Mouse (Mus musculus): ENCODE measurements around the gene Ciz1. TPM values are rescaled to one million over a fixed set of nuclear protein-coding genes. Genes with fewer than 3 reads are reported as not detected.
A peak's percentile ranks its signal among the peaks of the same experiment; 100 is the strongest.

The Ciz1 gene
- polyA plus RNA-seq, 1 experiment from 2014 or later, result 65.8 TPM

DNA sequence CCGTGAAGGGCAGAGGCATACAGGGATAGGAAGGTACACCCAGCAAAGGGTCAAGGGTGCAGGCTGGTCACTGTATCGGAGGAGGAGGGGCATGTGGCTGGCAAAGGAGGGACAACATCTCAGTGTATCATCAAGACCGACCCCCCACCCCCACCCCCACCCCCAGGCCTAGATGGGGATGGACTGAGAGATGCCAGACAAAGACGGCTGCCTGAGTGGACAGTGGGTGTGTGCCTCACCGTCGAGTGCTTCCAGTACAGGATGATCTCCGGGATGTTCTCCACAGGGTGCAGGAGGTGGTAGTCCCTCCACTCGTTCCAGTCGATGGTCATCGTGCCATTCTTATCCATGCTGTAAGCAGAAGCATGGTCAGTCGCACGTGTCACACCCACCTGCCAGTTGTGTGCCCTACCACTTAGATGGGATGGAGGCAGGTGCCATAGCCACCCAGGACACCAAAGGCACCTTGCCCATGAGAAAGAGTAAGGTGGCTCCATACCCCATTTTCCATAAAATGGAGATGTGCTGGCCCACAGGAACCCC, 68.0 kb downstream of the Ciz1 start:
- Histone ChIP-seq H3K4me3 (no peak overlapping the region), H3K4me1 (peaks cover 65% of the 10 kb centered on the region), H3K36me3 (replicated peaks) (peaks cover 62% of the 10 kb centered on the region), H3K27ac (replicated peaks) (no peak overlapping the region), H3K27me3 (replicated peaks; ENCODE audit: low read depth, poor library complexity, severe bottlenecking) (no peaks in the 10 kb centered on the region), H3K9me3 (no peaks in the 10 kb centered on the region)
- no peak for DNase-seq (ENCODE audit: low spot score)
- 90% methylated on average over 12 of the region's 12 CpGs for WGBS

DNA sequence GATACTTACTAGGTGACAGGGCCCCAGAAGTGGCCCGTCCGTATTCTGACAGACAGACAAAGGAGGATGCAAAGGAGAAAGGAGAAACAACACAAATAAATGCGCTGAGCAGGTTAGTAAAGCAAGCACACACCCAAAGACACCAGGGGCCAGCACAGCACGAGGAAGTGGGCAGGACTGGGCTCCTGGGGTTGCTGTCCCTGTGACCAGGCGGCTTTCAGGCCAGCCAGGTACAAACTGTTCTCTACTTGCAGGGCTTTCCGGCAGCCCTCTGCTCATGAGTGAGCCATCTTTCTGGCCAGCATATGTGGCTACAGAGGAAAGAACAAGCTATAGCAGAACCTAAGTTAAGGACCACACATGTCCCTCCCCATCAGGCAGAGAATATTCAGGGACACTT, 68.5 kb downstream of the Ciz1 start:
- H3K36me3 ChIP-seq (replicated peaks), result peaks cover 57% of the 10 kb centered on the region
- H3K27ac ChIP-seq (replicated peaks), result no peak overlapping the region
- peaks cover 70% of the 10 kb centered on the region for H3K4me1 ChIP-seq
- H3K27me3 ChIP-seq (replicated peaks; ENCODE audit: low read depth, poor library complexity, severe bottlenecking), result no peaks in the 10 kb centered on the region
- no peak for DNase-seq (ENCODE audit: low spot score)
- no peaks in the 10 kb centered on the region for H3K9me3 ChIP-seq
- 79% methylated on average over 6 of the region's 6 CpGs for WGBS
- no peak overlapping the region for H3K4me3 ChIP-seq

DNA sequence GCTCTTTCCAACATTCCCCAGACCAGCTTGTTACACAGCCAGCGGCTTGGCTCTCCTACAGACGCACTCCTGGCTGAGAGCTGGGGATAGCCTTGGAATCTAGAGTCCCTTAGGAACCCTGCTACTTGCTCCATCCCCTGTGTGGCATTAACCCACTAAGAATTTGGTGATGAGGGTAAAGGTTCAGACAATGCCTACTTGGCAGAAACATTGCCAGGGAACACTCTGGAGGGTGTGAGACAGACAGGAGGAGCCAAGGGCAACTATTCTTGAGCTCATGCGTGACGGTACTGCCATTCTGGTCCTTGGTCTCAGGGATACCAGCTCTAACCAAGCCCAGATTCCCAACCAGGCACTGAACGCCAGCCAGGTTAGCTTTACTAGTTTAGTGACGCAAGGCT, 69.7 kb downstream of the Ciz1 start:
- Histone ChIP-seq H3K27ac (replicated peaks) (no peak overlapping the region), H3K36me3 (replicated peaks) (peaks cover 54% of the 10 kb centered on the region), H3K4me1 (peaks cover 67% of the 10 kb centered on the region), H3K4me3 (no peak overlapping the region), H3K9me3 (no peaks in the 10 kb centered on the region), H3K27me3 (replicated peaks; ENCODE audit: low read depth, poor library complexity, severe bottlenecking) (no peaks in the 10 kb centered on the region)
- DNase-seq (ENCODE audit: low spot score), result no peak
- WGBS, result 95% methylated on average over 6 of the region's 6 CpGs

DNA sequence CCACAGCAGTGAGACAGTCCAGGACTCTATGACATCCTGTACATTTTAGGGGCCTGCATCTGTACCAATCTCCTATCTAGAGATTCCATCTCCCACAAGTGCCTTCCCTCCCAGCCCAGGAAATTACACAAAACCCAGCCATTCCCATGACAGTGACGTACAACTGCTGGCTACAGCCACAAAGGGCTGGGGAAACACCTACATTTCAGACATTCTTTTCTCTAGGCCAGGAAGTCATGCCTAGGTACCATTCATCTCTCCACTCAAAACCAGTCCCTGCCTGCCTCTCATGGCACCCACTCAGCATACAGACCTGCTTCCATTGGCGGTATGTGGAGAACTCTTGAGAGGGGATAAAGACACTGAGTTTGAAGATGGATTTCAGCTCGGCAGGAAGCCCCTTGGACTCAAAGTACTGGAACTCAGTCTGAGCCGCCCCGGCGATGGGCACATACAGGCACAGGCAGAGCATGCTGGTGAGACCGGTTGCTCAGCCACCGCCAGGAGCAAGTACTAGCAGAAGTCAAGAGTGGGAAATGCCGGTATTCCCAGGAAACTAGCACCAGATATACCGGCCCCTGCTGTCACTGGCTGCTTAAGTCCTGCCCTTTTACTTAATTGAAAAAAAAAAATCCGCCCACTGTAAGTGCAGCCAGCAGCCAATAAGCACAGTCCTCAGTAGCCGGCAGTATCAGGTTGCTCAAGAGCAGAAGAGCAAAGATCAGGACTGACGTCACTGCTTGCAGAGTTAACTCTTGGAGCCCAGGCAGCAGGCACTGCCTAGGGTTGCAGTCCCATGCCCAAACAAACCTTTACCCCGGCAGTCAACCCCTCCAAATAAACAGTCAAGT, 71.6 kb downstream of the Ciz1 start:
- H3K4me1 ChIP-seq, result peaks cover 68% of the 10 kb centered on the region
- 2% methylated on average over 14 of the region's 14 CpGs for WGBS
- peak; percentile 79 for DNase-seq (ENCODE audit: low spot score)

DNA sequence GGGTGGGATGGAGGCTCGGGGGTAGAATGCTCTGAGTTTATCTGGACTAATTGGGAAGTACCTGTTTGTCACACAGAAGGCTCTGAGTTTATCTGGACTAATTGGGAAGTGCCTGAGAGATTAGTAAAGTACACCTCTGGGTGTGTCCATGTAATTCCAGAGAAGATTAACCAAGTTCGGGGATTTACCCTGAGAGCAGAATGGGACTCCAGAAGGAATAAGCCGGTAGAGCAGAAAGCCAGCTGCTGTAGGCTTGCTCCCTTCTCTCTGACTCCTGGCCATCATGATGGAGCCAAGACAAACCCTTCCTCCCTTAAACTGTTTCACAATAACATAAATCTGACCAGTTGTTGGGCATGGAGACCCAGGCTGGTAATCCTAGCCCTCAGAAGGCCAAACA, 72.7 kb downstream of the Ciz1 start:
- Histone ChIP-seq H3K4me3 (peak overlapping the region; percentile 60; the same call in 1 of the 2 replicates), H3K27me3 (replicated peaks; ENCODE audit: low read depth, poor library complexity, severe bottlenecking) (no peaks in the 10 kb centered on the region), H3K36me3 (replicated peaks) (peaks cover 30% of the 10 kb centered on the region), H3K4me1 (peaks cover 68% of the 10 kb centered on the region), H3K27ac (replicated peaks) (peak overlapping the region; percentile 74), H3K9me3 (no peaks in the 10 kb centered on the region)
- WGBS, result 50% methylated on average over 3 of the region's 3 CpGs
- DNase-seq (ENCODE audit: low spot score), result no peak

More for the DNA sequence above, 71.6 kb downstream of the Ciz1 start:
- Histone ChIP-seq H3K36me3 (replicated peaks) (peaks cover 41% of the 10 kb centered on the region), H3K27ac (replicated peaks) (peak overlapping the region; percentile 76), H3K27me3 (replicated peaks; ENCODE audit: low read depth, poor library complexity, severe bottlenecking) (no peaks in the 10 kb centered on the region), H3K4me3 (peak overlapping the region; percentile 60), H3K9me3 (no peaks in the 10 kb centered on the region)

DNA sequence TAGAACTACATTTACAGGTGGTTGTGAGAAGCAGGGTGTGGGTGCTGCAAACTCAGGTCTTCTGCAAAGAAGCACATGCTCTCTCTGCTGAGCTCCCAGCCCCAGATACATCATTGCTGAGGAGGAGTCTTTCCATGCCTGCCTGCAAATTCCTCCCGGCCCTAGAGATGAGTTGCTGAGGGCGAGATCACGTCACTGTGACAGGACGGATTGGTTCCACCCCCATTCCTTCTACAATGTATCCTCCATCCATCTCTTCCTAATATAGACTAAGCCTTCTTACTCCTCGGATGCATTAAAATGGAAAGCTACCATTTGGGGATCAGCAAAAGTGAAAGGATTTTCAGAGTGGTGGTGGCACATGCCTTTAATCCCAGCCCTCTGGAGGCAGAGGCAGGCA, 73.4 kb downstream of the Ciz1 start:
- Histone ChIP-seq H3K9me3 (no peaks in the 10 kb centered on the region), H3K27me3 (replicated peaks; ENCODE audit: low read depth, poor library complexity, severe bottlenecking) (no peaks in the 10 kb centered on the region), H3K4me1 (peaks cover 73% of the 10 kb centered on the region), H3K4me3 (no peak overlapping the region), H3K36me3 (replicated peaks) (peaks cover 23% of the 10 kb centered on the region), H3K27ac (replicated peaks) (no peak overlapping the region; the same call in 1 of the 2 replicates)
- DNase-seq (ENCODE audit: low spot score), result no peak
- WGBS, result 80% methylated on average over 5 of the region's 5 CpGs

DNA sequence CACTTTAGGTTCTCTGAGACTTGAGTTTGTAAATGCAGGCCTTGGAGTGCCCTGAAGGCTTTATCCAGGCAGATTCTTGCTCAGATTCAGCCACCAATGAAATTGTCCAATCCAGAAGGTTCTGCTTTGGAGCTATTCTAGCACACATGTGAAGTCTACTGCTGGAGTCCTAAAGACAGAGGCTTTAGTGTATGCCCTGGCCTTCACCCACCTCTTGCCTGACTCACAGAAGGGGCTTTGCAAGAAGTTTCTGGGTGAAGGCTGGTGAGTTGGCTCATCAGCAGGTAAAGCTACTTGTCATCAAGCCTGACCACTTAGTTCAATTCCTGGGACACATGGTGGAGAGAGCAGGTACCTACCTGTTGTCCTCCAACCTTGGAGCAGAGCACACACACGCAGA, 74.0 kb downstream of the Ciz1 start:
- H3K36me3 ChIP-seq (replicated peaks), result peaks cover 17% of the 10 kb centered on the region
- WGBS, result 95% methylated on average over 1 of the region's 1 CpGs
- no peak for DNase-seq (ENCODE audit: low spot score)
- H3K4me1 ChIP-seq, result peaks cover 78% of the 10 kb centered on the region
- no peaks in the 10 kb centered on the region for H3K27me3 ChIP-seq (replicated peaks; ENCODE audit: low read depth, poor library complexity, severe bottlenecking)
- H3K27ac ChIP-seq (replicated peaks), result no peak overlapping the region
- H3K4me3 ChIP-seq, result no peak overlapping the region
- no peaks in the 10 kb centered on the region for H3K9me3 ChIP-seq

DNA sequence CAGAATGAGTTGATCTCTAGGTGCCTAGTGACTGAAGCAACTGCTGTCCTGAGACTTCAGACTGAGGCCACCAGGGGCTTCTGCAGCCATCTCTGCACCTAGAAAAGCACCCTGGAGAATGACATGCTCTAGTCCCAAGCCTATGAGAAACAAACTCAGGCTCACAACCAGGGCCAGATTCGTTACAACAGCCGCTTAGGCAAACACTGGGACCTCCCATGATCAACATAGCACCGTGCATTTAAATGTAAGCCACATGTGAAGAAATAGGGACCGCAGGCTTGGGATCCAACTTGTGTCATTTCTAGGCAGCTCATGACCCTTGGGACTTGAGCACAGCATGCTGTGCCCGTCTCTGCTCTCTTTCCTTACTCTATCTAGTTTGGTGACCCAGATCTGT, 75.6 kb downstream of the Ciz1 start:
- DNase-seq (ENCODE audit: low spot score), result no peak
- no peaks in the 10 kb centered on the region for H3K27me3 ChIP-seq (replicated peaks; ENCODE audit: low read depth, poor library complexity, severe bottlenecking)
- H3K27ac ChIP-seq (replicated peaks), result no peak overlapping the region
- WGBS, result 79% methylated on average over 5 of the region's 5 CpGs
- peaks cover 78% of the 10 kb centered on the region for H3K4me1 ChIP-seq
- no peaks in the 10 kb centered on the region for H3K9me3 ChIP-seq
- H3K36me3 ChIP-seq (replicated peaks), result peaks cover 15% of the 10 kb centered on the region
- H3K4me3 ChIP-seq, result no peak overlapping the region; the same call in 1 of the 2 replicates

DNA sequence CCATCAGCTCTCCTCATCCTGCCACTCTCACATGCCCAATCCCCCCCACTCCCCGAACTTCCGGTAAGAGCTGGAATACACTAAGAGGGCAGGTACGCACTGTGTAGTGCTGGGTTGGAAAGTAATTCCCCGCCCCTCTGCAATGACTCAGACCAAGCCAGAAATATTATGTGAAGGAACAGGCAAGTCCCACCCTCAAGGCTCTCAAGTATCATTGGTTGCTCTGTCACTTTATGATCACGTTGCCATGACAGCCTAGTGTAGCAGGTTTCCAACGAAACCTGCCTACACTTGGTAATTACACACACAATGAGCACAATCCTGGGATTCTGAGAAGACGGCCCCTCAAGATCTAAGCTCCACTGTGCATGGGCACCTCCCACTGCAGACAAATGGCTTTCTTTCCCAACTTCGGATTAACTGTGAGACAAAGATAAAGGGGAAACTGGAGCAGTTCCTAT, 76.2 kb downstream of the Ciz1 start:
- Histone ChIP-seq H3K27ac (replicated peaks) (peak overlapping the region; percentile 21; the same call in 1 of the 2 replicates), H3K27me3 (replicated peaks; ENCODE audit: low read depth, poor library complexity, severe bottlenecking) (no peaks in the 10 kb centered on the region), H3K36me3 (replicated peaks) (peaks cover 15% of the 10 kb centered on the region), H3K9me3 (no peaks in the 10 kb centered on the region), H3K4me1 (peaks cover 73% of the 10 kb centered on the region), H3K4me3 (peak overlapping the region; percentile 31; the same call in 1 of the 2 replicates)
- 74% methylated on average over 8 of the region's 8 CpGs for WGBS
- DNase-seq (ENCODE audit: low spot score), result no peak

DNA sequence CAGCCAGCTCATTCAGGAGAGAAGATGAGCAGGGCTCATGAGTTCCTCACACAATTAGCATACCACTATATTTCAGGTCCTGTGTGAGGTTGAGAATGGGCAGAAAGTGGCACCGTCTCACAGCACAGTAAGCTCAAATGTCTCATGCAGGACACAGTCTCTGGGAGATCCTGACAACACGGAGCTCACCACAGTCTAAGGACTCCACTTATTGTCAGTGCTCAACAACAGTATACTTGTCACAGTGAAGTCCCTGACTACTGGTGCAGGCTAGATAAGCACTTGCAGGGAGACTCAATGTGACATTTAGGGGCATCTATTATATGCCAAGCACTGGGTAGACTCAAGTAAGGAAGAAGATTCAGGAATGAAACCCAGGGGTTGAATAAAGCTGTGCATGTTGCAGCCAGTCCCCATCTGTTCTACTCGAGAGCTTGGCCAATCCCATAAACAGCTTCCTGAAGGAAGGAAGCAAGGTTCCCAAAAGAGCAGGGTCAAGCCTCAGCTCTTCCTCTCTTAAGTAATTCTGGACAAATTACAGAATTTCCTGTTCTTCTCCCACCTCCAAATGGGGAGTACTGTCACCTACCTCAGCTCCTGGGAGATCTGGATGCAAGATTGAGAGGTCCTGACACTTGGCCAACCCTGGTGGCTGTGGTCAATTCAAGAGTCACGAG, 77.2 kb downstream of the Ciz1 start:
- Histone ChIP-seq H3K27ac (replicated peaks) (0 out of 2 replicates have a peak overlapping the region, but pooled peaks have one; percentile 21), H3K36me3 (replicated peaks) (peaks cover 15% of the 10 kb centered on the region), H3K4me3 (peak overlapping the region; percentile 64; the same call in 1 of the 2 replicates), H3K27me3 (replicated peaks; ENCODE audit: low read depth, poor library complexity, severe bottlenecking) (no peaks in the 10 kb centered on the region), H3K4me1 (peaks cover 62% of the 10 kb centered on the region), H3K9me3 (no peaks in the 10 kb centered on the region)
- DNase-seq (ENCODE audit: low spot score), result no peak
- 82% methylated on average over 4 of the region's 4 CpGs for WGBS
